Mouse (Mus musculus) embryonic facial prominence, embryonic 12.5 days (tissue): ENCODE measurements around the gene Ptges3l. TPM values are rescaled to one million over a fixed set of nuclear protein-coding genes. Genes with fewer than 3 reads are reported as not detected.

Source experiments
- microRNA-seq: library from miRNA; unstranded; fragments of <30 nt; microRNA quantifications from one replicate; pipeline ENCODE4, GENCODE M21; 2017
- polyA plus RNA-seq: library from polyadenylated mRNA; unstranded; fragments of >200 nt; fragmentation: Nextera tagmentation; extraction: Ambion mirVana; gene quantifications from 2 replicates; pipeline ENCODE4 v1.2.1, GENCODE M21; 2016

Ptges3l gene
- polyA plus RNA-seq, 1 experiment from 2014 or later = 7.4 TPM

Small RNA genes within 50 kb of the gene (microRNA-seq; reads per million reads assigned to microRNA genes)
- gene Mir6929 = not detected

Other genes with a start within 250 kb of the Ptges3l start
- 0.13 and 0.24 TPM in 2 replicates for gene Ccr10, start 249.9 kb downstream of the Ptges3l start, polyA plus RNA-seq
- 15.6 and 17.3 TPM in 2 replicates for gene Ezh1, start 198.9 kb downstream of the Ptges3l start, polyA plus RNA-seq
- 80.2 and 86.9 TPM in 2 replicates for gene Ramp2, start 179.3 kb downstream of the Ptges3l start, polyA plus RNA-seq
- gene Vps25, start 171.6 kb downstream of the Ptges3l start, polyA plus RNA-seq = 93.6 and 99.3 TPM in 2 replicates
- gene Wnk4, start 164.8 kb downstream of the Ptges3l start, polyA plus RNA-seq = 7.7 and 8.0 TPM in 2 replicates
- gene Cntd1, start 146.3 kb downstream of the Ptges3l start, polyA plus RNA-seq = 1.4 and 2.0 TPM in 2 replicates
- 201 and 209 TPM in 2 replicates for gene Coa3, start 146.2 kb downstream of the Ptges3l start, polyA plus RNA-seq
- 131 and 137 TPM in 2 replicates for gene Becn1, start 123.0 kb downstream of the Ptges3l start, polyA plus RNA-seq
- gene Psme3, start 109.1 kb downstream of the Ptges3l start, polyA plus RNA-seq = 163 and 172 TPM in 2 replicates
- gene Aoc2, start 100.3 kb downstream of the Ptges3l start, polyA plus RNA-seq = 1.8 and 2.4 TPM in 2 replicates
- 0.04 TPM in 1 of 2 replicates, not detected in the other for gene Aoc3, start 94.7 kb downstream of the Ptges3l start, polyA plus RNA-seq
- gene G6pc, start 57.8 kb downstream of the Ptges3l start, polyA plus RNA-seq = not detected in 2 replicates
- gene Aarsd1, start 7.7 kb downstream of the Ptges3l start, polyA plus RNA-seq = 86.3 and 86.5 TPM in 2 replicates
- 9.6 and 9.9 TPM in 2 replicates for gene Gm27029, start 537 bp downstream of the Ptges3l start, polyA plus RNA-seq
- 22.5 and 23.0 TPM in 2 replicates for gene Rundc1, start 248 bp downstream of the Ptges3l start, polyA plus RNA-seq
- gene Rpl27, start 17.0 kb upstream of the Ptges3l start, polyA plus RNA-seq = 361 and 382 TPM in 2 replicates
- 5.9 and 6.1 TPM in 2 replicates for gene Ifi35, start 23.1 kb upstream of the Ptges3l start, polyA plus RNA-seq
- gene Rnd2, start 39.7 kb upstream of the Ptges3l start, polyA plus RNA-seq = 15.2 and 17.2 TPM in 2 replicates
- gene Vat1, start 40.9 kb upstream of the Ptges3l start, polyA plus RNA-seq = 32.2 and 35.4 TPM in 2 replicates
- gene Brca1, start 126.6 kb upstream of the Ptges3l start, polyA plus RNA-seq = 16.6 and 19.3 TPM in 2 replicates
- 80.8 and 85.0 TPM in 2 replicates for gene Nbr1, start 126.8 kb upstream of the Ptges3l start, polyA plus RNA-seq
- 2.4 and 2.9 TPM in 2 replicates for gene Tmem106a, start 156.9 kb upstream of the Ptges3l start, polyA plus RNA-seq
- not detected in 2 replicates for gene Gm11634, start 173.9 kb upstream of the Ptges3l start, polyA plus RNA-seq
- gene Rdm1, start 201.9 kb upstream of the Ptges3l start, polyA plus RNA-seq = 44.1 and 51.1 TPM in 2 replicates
- gene Arl4d, start 240.2 kb upstream of the Ptges3l start, polyA plus RNA-seq = 3.9 and 5.2 TPM in 2 replicates